Mouse (Mus musculus): ENCODE data around the gene Ctnna3. TPM values are rescaled to one million over a fixed set of nuclear protein-coding genes. Genes with fewer than 3 reads are reported as not detected.

Gene Ctnna3
- total RNA-seq, 1 experiment from 2014 or later, result not detected

GRCm38 (mm10) chr10:63945534-63945933 lies 515.6 kb downstream of the Ctnna3 start:
- no peak for ATAC-seq (replicated peaks in 1 of 2; ENCODE audit: insufficient read depth in 1 of 2, low FRiP score in 2 of 2, low TSS enrichment in 1 of 2, low read depth in 1 of 2, poor library complexity in 2 of 2, severe bottlenecking in 2 of 2)

DNA sequence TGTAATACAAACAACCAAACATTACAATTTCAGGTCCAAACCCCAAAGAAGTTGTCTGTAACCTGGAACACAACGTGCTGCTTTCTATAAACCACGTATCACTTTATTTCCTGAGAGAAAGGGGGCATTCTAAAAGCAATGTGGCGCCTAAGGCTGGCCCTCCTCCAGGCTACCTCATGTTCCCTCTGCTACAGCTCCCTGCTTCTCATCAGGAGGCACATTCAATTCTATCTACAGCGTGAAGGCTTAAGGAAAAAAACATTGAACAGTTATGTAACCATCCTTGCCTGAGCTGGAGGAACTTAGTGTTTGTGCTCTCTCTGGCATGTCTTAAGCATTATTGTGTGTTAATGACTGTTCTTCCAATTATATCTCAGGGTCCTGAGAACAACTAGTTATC lies 517.4 kb downstream of the Ctnna3 start:
- no peak for ATAC-seq (replicated peaks in 1 of 2; ENCODE audit: insufficient read depth in 1 of 2, low FRiP score in 2 of 2, low TSS enrichment in 1 of 2, low read depth in 1 of 2, poor library complexity in 2 of 2, severe bottlenecking in 2 of 2)

DNA sequence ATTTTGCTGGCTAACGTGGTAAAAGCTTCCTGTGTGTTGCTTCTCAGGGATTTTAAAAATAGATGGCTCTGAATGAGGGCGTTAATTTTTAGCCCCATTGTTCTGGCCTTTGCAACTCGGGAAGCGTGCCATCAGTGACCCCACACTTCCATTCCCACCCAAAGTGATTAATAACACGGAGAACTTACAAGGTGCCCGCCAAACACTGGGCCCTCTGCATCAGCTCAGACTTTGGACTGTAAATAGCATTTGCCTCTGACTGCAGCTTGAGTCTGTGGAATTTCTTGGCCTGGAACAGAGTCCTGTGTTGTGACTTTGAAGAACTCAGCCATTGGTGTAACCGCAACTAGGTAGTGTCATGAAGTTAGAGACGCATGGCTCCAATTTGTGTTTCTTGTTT lies 521.0 kb downstream of the Ctnna3 start:
- no peak for ATAC-seq (replicated peaks in 1 of 2; ENCODE audit: insufficient read depth in 1 of 2, low FRiP score in 2 of 2, low TSS enrichment in 1 of 2, low read depth in 1 of 2, poor library complexity in 2 of 2, severe bottlenecking in 2 of 2)

DNA sequence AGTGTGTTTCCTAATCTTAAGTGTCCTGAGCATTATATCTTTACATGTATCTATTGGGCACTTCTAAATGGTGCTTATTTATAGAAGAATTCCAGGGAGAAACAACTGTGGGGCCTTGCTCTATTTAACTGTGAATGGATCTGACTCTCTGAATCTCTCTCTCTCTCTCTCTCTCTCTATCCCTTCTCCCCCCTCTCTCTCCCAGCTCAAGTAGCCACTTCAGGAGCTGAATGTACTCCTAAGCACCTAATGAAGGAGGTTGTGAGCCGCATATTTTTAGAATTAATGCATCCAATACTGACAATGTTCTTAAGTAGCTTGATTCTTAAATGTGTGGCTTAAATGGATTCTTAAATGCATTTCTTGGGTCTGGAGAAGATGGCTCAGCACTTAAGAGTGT lies 521.6 kb downstream of the Ctnna3 start:
- no peak for ATAC-seq (replicated peaks in 1 of 2; ENCODE audit: insufficient read depth in 1 of 2, low FRiP score in 2 of 2, low TSS enrichment in 1 of 2, low read depth in 1 of 2, poor library complexity in 2 of 2, severe bottlenecking in 2 of 2)

DNA sequence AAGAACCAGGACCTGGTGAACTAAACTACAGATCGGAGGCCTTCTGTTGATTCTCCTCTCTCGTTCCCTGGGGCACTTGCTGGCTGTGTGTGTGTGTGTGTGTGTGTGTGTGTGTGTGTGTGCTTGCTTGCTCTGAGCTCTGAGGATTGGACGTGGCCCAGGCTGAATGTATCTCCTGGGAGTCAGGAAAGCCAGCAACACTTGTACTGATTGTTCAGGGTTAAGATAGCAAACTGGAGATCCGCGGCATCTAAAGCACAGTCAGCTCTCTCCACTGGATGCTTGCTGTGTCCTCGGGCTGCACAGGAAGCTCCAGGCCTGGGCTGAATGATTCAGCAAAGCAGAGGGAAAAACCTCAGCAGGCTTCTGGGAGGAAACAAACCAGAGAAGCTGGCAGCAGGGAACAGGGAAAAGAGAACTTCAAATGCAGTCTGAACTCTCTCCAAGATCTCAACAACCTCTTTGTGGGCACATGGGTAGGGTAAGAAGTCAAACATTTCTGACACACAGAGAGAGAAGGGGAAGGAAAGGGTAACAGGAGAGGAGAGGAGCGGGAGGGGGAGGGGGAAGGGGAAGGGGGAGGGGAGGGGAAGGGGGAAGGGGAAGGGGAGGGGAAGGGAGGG lies 524.5 kb downstream of the Ctnna3 start:
- no peak for ATAC-seq (replicated peaks in 1 of 2; ENCODE audit: insufficient read depth in 1 of 2, low FRiP score in 2 of 2, low TSS enrichment in 1 of 2, low read depth in 1 of 2, poor library complexity in 2 of 2, severe bottlenecking in 2 of 2)

DNA sequence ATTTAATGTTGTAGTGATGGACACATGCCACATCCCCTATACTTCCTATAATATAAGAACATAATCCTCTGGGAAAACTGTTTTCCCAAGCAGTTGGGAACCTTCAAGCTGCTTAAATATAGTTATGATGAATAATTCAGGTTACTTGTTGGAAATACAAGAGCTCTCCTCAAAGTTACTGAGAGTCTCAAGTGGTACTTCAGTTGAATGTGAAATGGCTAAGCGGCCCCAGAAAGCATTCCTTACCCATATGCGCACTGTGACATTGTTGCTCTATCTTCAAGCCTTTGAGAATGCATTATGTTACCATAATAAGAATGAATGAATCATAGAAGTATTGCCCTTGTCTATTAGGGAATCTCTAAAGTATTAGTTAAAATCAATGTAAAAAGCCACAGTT lies 542.4 kb downstream of the Ctnna3 start:
- no peak for ATAC-seq (replicated peaks in 1 of 2; ENCODE audit: insufficient read depth in 1 of 2, low FRiP score in 2 of 2, low TSS enrichment in 1 of 2, low read depth in 1 of 2, poor library complexity in 2 of 2, severe bottlenecking in 2 of 2)

DNA sequence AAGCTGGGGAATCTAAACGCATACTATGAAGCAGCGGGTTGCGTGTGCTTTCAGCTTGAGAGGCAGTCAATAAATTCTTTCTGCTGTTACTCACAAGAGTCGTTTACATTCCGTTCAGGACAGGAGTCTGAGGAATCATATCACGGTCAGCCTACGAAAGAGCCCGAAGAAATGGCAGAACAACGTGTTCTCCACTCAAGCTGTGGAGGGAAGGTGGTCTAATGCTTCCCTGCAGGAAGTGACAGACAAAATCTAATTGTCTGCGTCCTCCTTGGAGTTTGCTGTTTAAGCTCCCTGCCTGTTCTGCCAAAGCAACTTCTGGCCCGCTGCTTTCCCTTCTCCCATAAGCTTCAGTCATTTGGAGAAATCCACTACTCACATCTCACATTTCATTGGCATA lies 548.2 kb downstream of the Ctnna3 start:
- ATAC-seq (replicated peaks in 1 of 2; ENCODE audit: insufficient read depth in 1 of 2, low FRiP score in 2 of 2, low TSS enrichment in 1 of 2, low read depth in 1 of 2, poor library complexity in 2 of 2, severe bottlenecking in 2 of 2), result no peak

GRCm38 (mm10) chr10:63978535-63978934 lies 548.6 kb downstream of the Ctnna3 start:
- no peak for ATAC-seq (replicated peaks in 1 of 2; ENCODE audit: insufficient read depth in 1 of 2, low FRiP score in 2 of 2, low TSS enrichment in 1 of 2, low read depth in 1 of 2, poor library complexity in 2 of 2, severe bottlenecking in 2 of 2)

DNA sequence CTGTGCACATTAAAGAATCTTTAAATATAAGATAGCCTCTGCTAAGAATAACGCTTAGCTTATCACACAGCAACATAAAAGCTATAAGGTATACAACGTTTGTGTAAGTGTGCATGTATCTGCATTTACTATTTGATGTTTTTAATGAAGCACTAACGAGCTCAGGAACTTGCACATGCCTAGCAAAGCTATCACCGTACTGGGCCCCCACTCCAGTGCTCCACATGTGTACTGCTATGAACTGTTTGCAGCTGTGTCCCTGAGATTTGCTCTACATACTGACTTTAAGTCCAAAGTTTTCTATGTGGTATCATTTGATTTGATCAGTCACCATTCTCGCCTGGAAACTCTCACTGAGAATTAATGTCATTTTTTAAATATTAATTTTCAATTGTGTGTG lies 549.1 kb downstream of the Ctnna3 start:
- ATAC-seq (replicated peaks in 1 of 2; ENCODE audit: insufficient read depth in 1 of 2, low FRiP score in 2 of 2, low TSS enrichment in 1 of 2, low read depth in 1 of 2, poor library complexity in 2 of 2, severe bottlenecking in 2 of 2), result no peak

DNA sequence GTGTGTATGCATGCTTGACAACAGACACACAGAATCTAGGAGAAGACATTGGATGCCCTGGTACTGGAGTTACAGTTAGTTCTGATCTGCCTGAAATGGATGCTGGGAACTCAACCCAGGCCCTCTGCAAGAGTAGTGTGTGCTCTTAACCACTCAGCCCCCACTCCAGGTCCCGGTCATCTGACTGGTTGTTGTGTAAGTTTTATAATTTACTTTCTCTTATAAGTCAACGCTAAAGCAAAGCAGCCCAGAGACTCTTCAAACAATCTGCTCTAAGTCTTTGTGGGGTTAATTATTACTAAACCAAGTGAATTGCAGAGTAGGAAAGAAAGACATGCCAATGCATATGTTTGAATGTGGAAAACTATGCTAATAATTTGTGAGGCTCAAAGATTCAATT lies 549.5 kb downstream of the Ctnna3 start:
- no peak for ATAC-seq (replicated peaks in 1 of 2; ENCODE audit: insufficient read depth in 1 of 2, low FRiP score in 2 of 2, low TSS enrichment in 1 of 2, low read depth in 1 of 2, poor library complexity in 2 of 2, severe bottlenecking in 2 of 2)

DNA sequence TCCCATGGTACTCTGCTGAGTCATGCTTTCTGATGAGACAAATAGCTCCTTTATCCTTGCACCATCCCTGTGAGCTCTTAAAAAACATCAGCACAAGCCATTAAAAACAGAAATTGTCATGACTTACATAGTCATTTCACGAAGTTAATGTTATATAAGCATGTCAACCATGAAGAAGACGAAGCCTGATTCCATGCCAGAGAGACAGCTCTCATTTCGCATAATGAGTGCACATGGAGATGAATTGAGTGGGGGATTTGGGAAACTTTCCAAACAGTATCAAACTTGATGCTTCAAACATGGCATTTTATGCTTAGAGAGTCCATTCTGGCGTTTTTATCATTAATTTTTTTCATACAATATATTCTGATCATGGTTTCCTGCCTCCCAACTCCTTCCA lies 555.7 kb downstream of the Ctnna3 start:
- no peak for ATAC-seq (replicated peaks in 1 of 2; ENCODE audit: insufficient read depth in 1 of 2, low FRiP score in 2 of 2, low TSS enrichment in 1 of 2, low read depth in 1 of 2, poor library complexity in 2 of 2, severe bottlenecking in 2 of 2)

DNA sequence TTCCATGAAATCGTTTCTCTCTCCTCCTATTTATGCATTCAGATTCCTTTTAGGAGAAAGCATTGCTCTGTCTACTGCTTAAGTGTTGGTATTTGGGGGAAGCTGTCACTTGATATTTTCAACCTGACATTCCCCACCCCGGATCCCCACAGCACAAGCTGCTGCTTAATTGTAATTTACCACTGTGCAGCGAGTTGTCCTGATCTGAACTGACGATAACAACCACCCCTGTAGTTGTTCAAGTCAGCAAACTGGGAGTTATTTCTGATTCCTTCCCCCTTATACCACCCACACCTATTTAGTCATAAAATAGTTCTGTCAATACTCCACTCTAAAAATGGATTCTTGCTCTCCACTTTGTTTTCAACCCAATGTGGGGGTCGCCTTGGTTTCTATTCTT lies 564.4 kb downstream of the Ctnna3 start:
- no peak for ATAC-seq (replicated peaks in 1 of 2; ENCODE audit: insufficient read depth in 1 of 2, low FRiP score in 2 of 2, low TSS enrichment in 1 of 2, low read depth in 1 of 2, poor library complexity in 2 of 2, severe bottlenecking in 2 of 2)

DNA sequence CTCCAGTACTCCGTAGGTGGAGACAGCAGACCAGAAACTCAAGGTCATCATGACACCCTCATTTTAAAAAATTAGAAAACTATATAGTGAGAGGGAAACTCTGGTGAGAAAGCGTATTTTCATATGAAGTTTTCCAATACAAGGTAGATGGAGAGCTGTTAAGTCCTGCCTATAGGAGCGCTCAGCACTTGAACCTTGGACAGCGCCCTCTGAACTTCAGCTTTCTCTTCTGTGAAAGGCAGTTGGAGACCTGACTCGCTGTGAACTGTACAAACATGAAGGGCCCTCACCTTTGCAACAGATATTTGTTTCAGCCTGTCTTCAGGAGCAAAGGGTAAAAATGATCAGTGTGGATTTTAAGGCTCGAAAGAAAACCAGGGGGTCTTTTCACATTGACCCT lies 571.6 kb downstream of the Ctnna3 start:
- ATAC-seq (replicated peaks in 1 of 2; ENCODE audit: insufficient read depth in 1 of 2, low FRiP score in 2 of 2, low TSS enrichment in 1 of 2, low read depth in 1 of 2, poor library complexity in 2 of 2, severe bottlenecking in 2 of 2), result no peak

GRCm38 (mm10) chr10:64001996-64002395 lies 572.1 kb downstream of the Ctnna3 start:
- no peak for ATAC-seq (replicated peaks in 1 of 2; ENCODE audit: insufficient read depth in 1 of 2, low FRiP score in 2 of 2, low TSS enrichment in 1 of 2, low read depth in 1 of 2, poor library complexity in 2 of 2, severe bottlenecking in 2 of 2)

- ATAC-seq (replicated peaks in 1 of 2; ENCODE audit: insufficient read depth in 1 of 2, low FRiP score in 2 of 2, low TSS enrichment in 1 of 2, low read depth in 1 of 2, poor library complexity in 2 of 2, severe bottlenecking in 2 of 2), result no peak
Observed at GRCm38 (mm10) chr10:64020347-64020746, 590.4 kb downstream of the Ctnna3 start.

GRCm38 (mm10) chr10:64023340-64023739 lies 593.4 kb downstream of the Ctnna3 start:
- 0 out of 4 replicates have a peak, but pooled peaks of 1 of the 2 experiments have one; percentile 17 for ATAC-seq (replicated peaks in 1 of 2; ENCODE audit: insufficient read depth in 1 of 2, low FRiP score in 2 of 2, low TSS enrichment in 1 of 2, low read depth in 1 of 2, poor library complexity in 2 of 2, severe bottlenecking in 2 of 2)

DNA sequence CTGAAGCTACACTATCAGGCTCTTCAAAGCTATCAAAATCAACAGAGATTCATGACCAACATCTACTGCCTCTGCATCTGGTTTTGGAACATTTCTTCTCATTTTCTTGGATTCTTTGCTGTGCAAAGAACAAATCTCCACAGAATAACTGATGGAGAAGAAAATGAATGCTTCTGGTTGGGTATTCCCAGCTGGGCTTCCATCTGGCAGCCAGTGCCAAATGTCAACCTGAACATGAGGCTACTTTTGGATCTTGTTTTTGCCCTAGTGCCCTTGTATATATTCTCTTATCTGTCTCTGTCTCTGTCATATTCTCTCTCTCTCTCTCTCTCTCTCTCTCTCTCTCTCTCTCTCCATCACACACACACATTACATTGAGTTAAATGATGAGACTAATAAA lies 601.0 kb downstream of the Ctnna3 start:
- no peak for ATAC-seq (replicated peaks in 1 of 2; ENCODE audit: insufficient read depth in 1 of 2, low FRiP score in 2 of 2, low TSS enrichment in 1 of 2, low read depth in 1 of 2, poor library complexity in 2 of 2, severe bottlenecking in 2 of 2)

DNA sequence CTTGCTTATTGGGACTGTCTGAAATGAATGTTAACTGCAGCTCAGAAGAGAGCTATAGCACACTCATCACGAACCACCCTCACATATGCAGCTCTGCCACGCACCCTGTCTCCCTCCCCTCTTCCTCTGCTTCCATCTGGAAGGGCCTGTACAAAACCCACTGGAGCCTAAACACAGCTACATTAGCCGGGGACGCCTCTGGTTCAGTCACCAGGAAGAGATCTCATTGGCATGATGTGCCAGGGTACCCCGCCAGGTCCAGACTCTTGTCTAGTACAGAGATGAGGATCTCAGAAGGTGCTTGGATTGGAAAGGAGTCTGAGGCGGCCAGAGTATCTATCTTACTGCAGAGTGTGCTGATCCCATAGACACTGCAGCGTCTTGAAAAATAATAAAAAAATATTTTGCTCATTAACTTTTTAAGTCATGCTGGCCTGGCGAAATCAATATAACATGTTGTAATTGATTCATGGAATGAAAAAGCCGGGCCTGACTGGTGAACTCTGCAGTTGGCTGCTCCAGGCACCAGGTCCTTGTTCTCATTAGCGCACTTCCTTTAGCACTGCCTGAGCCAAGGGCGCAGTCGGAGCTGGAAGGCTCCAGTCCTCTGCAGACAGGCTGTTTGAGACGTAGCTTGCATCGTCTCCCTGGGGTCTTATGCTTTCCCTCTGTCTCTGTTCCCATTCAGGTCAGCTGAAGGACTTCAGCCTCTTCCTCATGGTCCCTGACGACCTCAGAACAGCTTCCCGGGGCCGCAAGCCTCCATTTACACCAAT lies 610.0 kb downstream of the Ctnna3 start:
- ATAC-seq (replicated peaks in 1 of 2; ENCODE audit: insufficient read depth in 1 of 2, low FRiP score in 2 of 2, low TSS enrichment in 1 of 2, low read depth in 1 of 2, poor library complexity in 2 of 2, severe bottlenecking in 2 of 2), result no peak

DNA sequence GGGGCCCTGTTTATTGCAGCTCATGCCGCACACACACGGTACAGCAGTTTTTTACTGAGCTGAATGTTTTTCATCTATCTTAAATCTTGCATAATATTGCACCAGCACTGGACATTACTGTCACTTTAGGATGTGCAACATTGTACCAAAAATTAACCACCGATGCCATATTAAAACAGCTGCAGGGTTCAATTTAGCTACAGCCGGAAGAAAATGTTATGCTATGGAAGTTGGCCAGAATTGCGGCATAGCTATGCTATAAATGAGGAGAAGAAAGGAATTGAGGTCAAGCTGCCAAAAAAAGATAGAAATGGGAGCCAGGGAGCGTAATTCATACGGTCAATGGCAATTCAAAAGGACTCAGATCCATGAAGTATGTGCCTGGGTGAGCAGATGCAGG lies 611.3 kb downstream of the Ctnna3 start:
- ATAC-seq (replicated peaks in 1 of 2; ENCODE audit: insufficient read depth in 1 of 2, low FRiP score in 2 of 2, low TSS enrichment in 1 of 2, low read depth in 1 of 2, poor library complexity in 2 of 2, severe bottlenecking in 2 of 2), result no peak
